Mouse (Mus musculus) MEL (cell line): ENCODE results near the gene Adarb1. TPM values are rescaled to one million over a fixed set of nuclear protein-coding genes. Genes with fewer than 3 reads are reported as not detected.
A peak's percentile ranks its signal among the peaks of the same experiment; 100 is the strongest.

ENCODE experiments used
- DNase-seq: peaks from one replicate; pipeline ENCODE4 v3.0.0; 2011; ENCODE audit warnings: low read depth, low spot score
- H3K27ac ChIP-seq: 2 replicates; pipeline ENCODE4 v1.5.1; 2012; ENCODE audit warnings: low read depth, mild to moderate bottlenecking, control low read depth, low read length, moderate library complexity; ENCODE audit not compliant: control insufficient read depth
- H3K27me3 ChIP-seq, 2 experiments: fragments of 150-350 bp in 1 of 2; sonication (generic) in 1 of 2; 2 replicates each; pipeline ENCODE4 v1.6.1; 2012; ENCODE audit warnings: low read length in 2 of 2, mild to moderate bottlenecking in 2 of 2, improper control_type of control experiment in 1 of 2, moderate library complexity in 1 of 2; ENCODE audit not compliant: insufficient read depth in 2 of 2, control insufficient read depth in 1 of 2
- H3K36me3 ChIP-seq, 2 experiments: 2 replicates each; pipeline ENCODE4 v1.6.1; 2012 to 2014; ENCODE audit warnings: low read length in 2 of 2, improper control_type of control experiment in 1 of 2, inconsistent platforms in 1 of 2, mild to moderate bottlenecking in 1 of 2; ENCODE audit not compliant: insufficient read depth in 2 of 2, control insufficient read depth in 1 of 2
- H3K4me1 ChIP-seq, 2 experiments: fragments of 150-350 bp in 1 of 2; sonication (generic) in 1 of 2; 2 replicates each; pipeline ENCODE4 v1.6.1; 2012; ENCODE audit warnings: low read length in 2 of 2, improper control_type of control experiment in 1 of 2, mild to moderate bottlenecking in 1 of 2; ENCODE audit not compliant: insufficient read depth in 2 of 2, control insufficient read depth in 1 of 2
- H3K4me3 ChIP-seq, 2 experiments: fragments of 150-350 bp in 1 of 2; sonication (generic) in 1 of 2; 2 replicates each; pipeline ENCODE4 v1.5.1; 2012; ENCODE audit warnings: low read depth in 2 of 2, low read length in 2 of 2, mild to moderate bottlenecking in 2 of 2, moderate library complexity in 2 of 2, control low read depth in 1 of 2, improper control_type of control experiment in 1 of 2; ENCODE audit not compliant: control insufficient read depth in 1 of 2, insufficient read depth in 1 of 2
- H3K79me2 ChIP-seq: 2 replicates; pipeline ENCODE4 v1.6.1; 2012; ENCODE audit warnings: mild to moderate bottlenecking, low read length, moderate library complexity; ENCODE audit not compliant: control insufficient read depth, poor library complexity, insufficient read depth
- H3K9ac ChIP-seq: 2 replicates; pipeline ENCODE4 v1.6.1; 2012; ENCODE audit warnings: low read depth, mild to moderate bottlenecking, control low read depth, low read length, moderate library complexity; ENCODE audit not compliant: control insufficient read depth, poor library complexity, severe bottlenecking
- H3K9me3 ChIP-seq: fragments of 150-350 bp; sonication (generic); replicated peaks from 2 replicates; pipeline ENCODE4 v1.6.1; 2012; ENCODE audit warnings: mild to moderate bottlenecking, low read length, improper control_type of control experiment, moderate library complexity; ENCODE audit not compliant: insufficient read depth
- BHLHE40 ChIP-seq: IDR thresholded peaks from 2 replicates; pipeline ENCODE4 v1.6.1; 2012; ENCODE audit warnings: low read depth, mild to moderate bottlenecking, inconsistent platforms, low read length, improper control_type of control experiment, borderline replicate concordance
- CHD2 ChIP-seq: IDR thresholded peaks from 2 replicates; pipeline ENCODE4 v1.6.1; 2011; ENCODE audit warnings: low read length, improper control_type of control experiment
- E2F4 ChIP-seq: IDR thresholded peaks from 2 replicates; pipeline ENCODE4 v1.6.1; 2011; ENCODE audit warnings: low read depth, low read length, improper control_type of control experiment, borderline replicate concordance
- EP300 ChIP-seq, 2 experiments: IDR thresholded peaks; 2 replicates each; pipeline ENCODE4 v1.6.1; 2011; ENCODE audit warnings: improper control_type of control experiment in 2 of 2, low read length in 2 of 2, low read depth in 1 of 2, mild to moderate bottlenecking in 1 of 2
- ETS1 ChIP-seq: IDR thresholded peaks from 2 replicates; pipeline ENCODE4 v1.6.1; 2012; ENCODE audit warnings: low read depth, mild to moderate bottlenecking, inconsistent platforms, low read length, improper control_type of control experiment, moderate library complexity
- GABPA ChIP-seq: IDR thresholded peaks from 2 replicates; pipeline ENCODE4 v1.6.1; 2012; ENCODE audit warnings: low read depth, mild to moderate bottlenecking, inconsistent platforms, low read length, improper control_type of control experiment, moderate library complexity
- GATA1 ChIP-seq: IDR thresholded peaks from 2 replicates; pipeline ENCODE4 v1.6.1; 2011; ENCODE audit warnings: low read depth, low read length, improper control_type of control experiment
- JUND ChIP-seq: IDR thresholded peaks from 2 replicates; pipeline ENCODE4 v1.6.1; 2011; ENCODE audit warnings: low read depth, mild to moderate bottlenecking, improper control_type of control experiment, low read length
- KAT2A ChIP-seq: conservative IDR thresholded peaks from 2 replicates; pipeline ENCODE4 v1.6.1; 2012; ENCODE audit warnings: low read depth, low read length, improper control_type of control experiment, inconsistent platforms
- MAX ChIP-seq: IDR thresholded peaks from 2 replicates; pipeline ENCODE4 v1.6.1; 2011; ENCODE audit warnings: low read length, improper control_type of control experiment
- POLR2AphosphoS5 ChIP-seq: IDR thresholded peaks from 2 replicates; pipeline ENCODE4 v1.6.1; 2012; ENCODE audit warnings: low read depth, borderline replicate concordance, mild to moderate bottlenecking, inconsistent platforms, low read length, moderate library complexity, mixed read lengths
- RAD21 ChIP-seq: IDR thresholded peaks from 2 replicates; pipeline ENCODE4 v1.6.1; 2011; ENCODE audit warnings: mild to moderate bottlenecking, low read depth, low read length, improper control_type of control experiment
- RCOR1 ChIP-seq: IDR thresholded peaks from 2 replicates; pipeline ENCODE4 v1.6.1; 2012; ENCODE audit warnings: low read depth, mild to moderate bottlenecking, inconsistent platforms, low read length, improper control_type of control experiment
- SMC3 ChIP-seq: IDR thresholded peaks from 2 replicates; pipeline ENCODE4 v1.6.1; 2011; ENCODE audit warnings: low read depth, low read length, improper control_type of control experiment
- TBP ChIP-seq: IDR thresholded peaks from 2 replicates; pipeline ENCODE4 v1.8.0; 2011; ENCODE audit warnings: low read depth, low read length, improper control_type of control experiment
- USF1 ChIP-seq: IDR thresholded peaks from 2 replicates; pipeline ENCODE4 v1.6.1; 2014; ENCODE audit warnings: low read depth, mild to moderate bottlenecking, inconsistent platforms, low read length, improper control_type of control experiment, moderate library complexity
- ZKSCAN1 ChIP-seq: IDR thresholded peaks from 2 replicates; pipeline ENCODE4 v1.6.1; 2012; ENCODE audit warnings: low read depth, mild to moderate bottlenecking, inconsistent platforms, low read length, improper control_type of control experiment, moderate library complexity
- ZMIZ1 ChIP-seq: IDR thresholded peaks from 2 replicates; pipeline ENCODE4 v1.6.1; 2012; ENCODE audit warnings: low read depth, mild to moderate bottlenecking, inconsistent platforms, low read length, improper control_type of control experiment, moderate library complexity
- polyA plus RNA-seq, 2 experiments: library from polyadenylated mRNA; stranded (reverse) in 1 of 2; unstranded in 1 of 2; fragments of >175 nt in 1 of 2; fragments of >200 nt in 1 of 2; gene quantifications; 2 replicates each; pipeline versions ENCODE4 v1.2.1 to v1.2.4; 2012; ENCODE audit warnings: low replicate concordance in 2 of 2, low read depth in 1 of 2; ENCODE audit not compliant: insufficient read length in 2 of 2, insufficient read depth in 1 of 2, missing spikeins in 1 of 2
- total RNA-seq: library from RNA; depleted of rRNA; stranded (reverse); fragments of 300-350 nt; gene quantifications from 2 replicates; pipeline ENCODE4 v1.2.3, GENCODE M21; 2012

The Adarb1 gene
- total and polyA plus RNA-seq, 3 experiments = 2.4 to 3.8 TPM; not detected in 1

DNA sequence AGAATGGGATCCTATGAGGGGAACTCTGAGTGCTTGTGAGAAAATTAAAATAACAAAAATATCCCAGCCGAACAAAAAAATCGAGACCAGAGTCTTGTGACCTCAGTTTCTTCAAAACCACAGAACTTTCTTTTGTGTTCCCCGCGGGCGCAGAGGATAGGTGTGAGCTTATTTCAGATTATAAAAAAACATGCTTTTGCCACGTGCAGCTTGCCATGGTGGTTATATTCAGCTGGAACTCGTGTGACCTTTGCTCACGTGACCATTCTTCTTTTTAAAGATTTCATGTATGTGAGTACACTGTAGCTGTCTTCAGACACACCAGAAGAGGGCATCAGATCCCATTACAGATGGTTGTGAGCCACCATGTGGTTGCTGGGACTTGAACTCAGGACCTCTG, 128.5 kb downstream of the Adarb1 start:
- Histone ChIP-seq H3K9me3 (no peaks in the 10 kb centered on the region), H3K4me3 (no peak overlapping the region), H3K36me3 (no peaks in the 10 kb centered on the region), H3K9ac (no peak overlapping the region), H3K27ac (no peak overlapping the region), H3K4me1 (no peaks in the 10 kb centered on the region), H3K27me3 (no peaks in the 10 kb centered on the region; a peak in 1 of 4 replicates), H3K79me2 (no peaks in the 10 kb centered on the region)
- TF ChIP-seq TBP (no peak), GABPA (no peak), ZKSCAN1 (no peak), USF1 (0 out of 2 replicates have a peak, but pooled peaks have one; percentile 7)
- DNase-seq = no peak

DNA sequence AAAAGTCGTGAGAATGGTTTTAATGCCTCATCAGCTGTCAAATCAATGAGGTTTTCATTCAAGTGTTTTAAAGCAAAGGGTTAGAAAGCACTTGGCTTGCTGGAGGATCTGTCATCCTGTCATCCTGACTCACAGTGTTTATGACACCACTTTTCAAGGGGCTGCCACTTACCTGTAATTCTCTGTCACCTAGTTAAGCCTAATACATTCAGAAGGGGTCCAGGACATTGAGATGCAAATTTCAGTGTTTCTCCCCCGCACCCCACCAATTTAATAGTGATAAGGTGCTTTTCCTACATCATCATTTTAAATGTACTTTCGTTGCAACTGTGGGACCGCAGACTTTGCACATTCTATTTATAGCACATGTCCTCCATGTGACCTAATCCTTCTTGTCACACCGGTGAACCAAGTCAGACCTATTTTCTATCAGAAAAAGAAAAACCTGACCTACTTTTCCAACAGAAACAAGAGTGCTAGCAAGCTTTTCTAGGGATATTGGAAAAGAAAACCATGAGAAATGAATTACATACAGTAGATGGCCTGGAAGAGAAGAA, 129.4 kb downstream of the Adarb1 start:
- Histone ChIP-seq H3K9me3 (no peaks in the 10 kb centered on the region), H3K27me3 (no peaks in the 10 kb centered on the region; a peak in 1 of 4 replicates), H3K36me3 (no peaks in the 10 kb centered on the region), H3K27ac (no peak overlapping the region), H3K9ac (no peak overlapping the region), H3K4me3 (no peak overlapping the region), H3K79me2 (no peaks in the 10 kb centered on the region), H3K4me1 (no peaks in the 10 kb centered on the region)
- TF ChIP-seq RCOR1 (no peak), MAX (no peak), BHLHE40 (no peak), JUND (no peak), CHD2 (no peak), RAD21 (no peak), KAT2A (no peak), GATA1 (no peak), EP300 (IDR thresholded peaks at IDR 0.05; ENCODE audit: low read depth in 1 of 2, low read length in 2 of 2) (no peak), ZKSCAN1 (no peak), POLR2AphosphoS5 (no peak)
- no peak for DNase-seq

DNA sequence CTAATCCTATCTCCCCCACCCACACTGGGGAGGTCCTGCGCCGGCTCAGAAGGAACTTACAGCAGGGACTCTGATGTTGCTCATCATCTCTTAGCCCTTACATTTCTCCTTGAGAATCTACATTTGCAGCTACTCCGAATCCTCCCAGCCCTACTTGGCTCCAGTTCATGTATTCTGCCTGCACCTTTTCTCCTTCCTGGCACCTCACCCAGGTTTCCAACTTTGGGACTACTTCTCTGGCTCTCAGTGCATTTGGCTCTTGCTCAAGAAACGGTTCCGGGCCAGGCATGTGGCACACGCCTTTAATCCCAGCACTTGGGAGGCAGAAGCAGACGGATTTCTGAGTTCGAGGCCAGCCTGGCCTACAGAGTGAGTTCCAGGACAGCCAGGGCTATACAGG, 130.4 kb downstream of the Adarb1 start:
- H3K9me3 ChIP-seq = no peaks in the 10 kb centered on the region
- H3K79me2 ChIP-seq = no peaks in the 10 kb centered on the region
- no peak overlapping the region for H3K27ac ChIP-seq
- TF ChIP-seq ZMIZ1 (no peak), USF1 (no peak), TBP (no peak), E2F4 (no peak), SMC3 (no peak), ETS1 (no peak), BHLHE40 (no peak)
- no peaks in the 10 kb centered on the region for H3K36me3 ChIP-seq
- H3K4me3 ChIP-seq = no peak overlapping the region
- H3K4me1 ChIP-seq = peaks cover 0 to 3% of the 10 kb centered on the region in 2 experiments; a peak in 1 of 4 replicates
- H3K27me3 ChIP-seq = no peaks in the 10 kb centered on the region; a peak in 1 of 4 replicates
- no peak for DNase-seq
- H3K9ac ChIP-seq = no peak overlapping the region
